10 mouse cellular contexts compared by ENCODE assay signal in genomic region chr12:37183689-37184088, GRCm38 (mm10). TPM values are rescaled to one million over a fixed set of nuclear protein-coding genes. Genes with fewer than 3 reads are reported as not detected.
DNase-seq lines count a peak whose midpoint lies in the region; ATAC-seq lines count a peak whose summit lies in the region.
"Had no signal": no experiment of that assay in that cellular context is flagged by ENCODE, and none has a peak within 500 bp of the region (broad histone marks: within the 10 kb centered on the region; RNA-seq: fewer than 3 reads in every experiment).

No protein-coding gene starts in this region.

- no peak overlapping the region for H3K9ac ChIP-seq in midbrain, embryonic 14.5 days (replicated peaks; ENCODE audit: low read length)
- H3K9ac ChIP-seq in midbrain, embryonic 16.5 days (ENCODE audit: low read depth, low read length) = no peak overlapping the region
- H3K9ac ChIP-seq: embryonic facial prominence, embryonic 13.5 days had no signal

- no peak overlapping the region for H3K27ac ChIP-seq in midbrain, embryonic 14.5 days (replicated peaks; ENCODE audit: low read depth, low read length)
- H3K27ac ChIP-seq in midbrain, embryonic 16.5 days (ENCODE audit: low read length) = no peak overlapping the region
- H3K27ac ChIP-seq: embryonic facial prominence, embryonic 13.5 days had no signal

- peak; percentile 58 to 59 for DNase-seq in cerebellum, postnatal 10 days
- no peak for DNase-seq in cerebellum, adult 11-12 months
- DNase-seq in midbrain, embryonic 14.5 days = peak; percentile 36
- peak; percentile 19 to 44 for DNase-seq in heart, postnatal 14 days
- no peak for DNase-seq in cerebellum, adult 9-10 months
- DNase-seq: right cerebral cortex, postnatal 25 days had no signal

- H3K4me1 ChIP-seq in midbrain, embryonic 14.5 days (ENCODE audit: control insufficient read depth, insufficient read depth, low read length) = no peaks in the 10 kb centered on the region
- H3K4me1 ChIP-seq in midbrain, embryonic 16.5 days (ENCODE audit: control insufficient read depth, insufficient read depth, low read length) = no peaks in the 10 kb centered on the region
- H3K4me1 ChIP-seq: embryonic facial prominence, embryonic 13.5 days had no signal

- no peak overlapping the region for H3K4me2 ChIP-seq in midbrain, embryonic 14.5 days (ENCODE audit: low read length)
- H3K4me2 ChIP-seq in midbrain, embryonic 16.5 days (ENCODE audit: low read length) = no peak overlapping the region
- H3K4me2 ChIP-seq: embryonic facial prominence, embryonic 13.5 days had no signal

- intact Hi-C loops in heart, postnatal 14 days (cut with DNase I) = loop anchor here (2.0 kb wide), 1 partner anchor 469 kb away; no protein-coding TSS in a partner anchor

- H3K9me3 ChIP-seq in midbrain, embryonic 14.5 days (ENCODE audit: control insufficient read depth, low read length) = no peaks in the 10 kb centered on the region
- H3K9me3 ChIP-seq in midbrain, embryonic 16.5 days (replicated peaks; ENCODE audit: control insufficient read depth, low read length, poor library complexity, severe bottlenecking) = no peaks in the 10 kb centered on the region
- H3K9me3 ChIP-seq: embryonic facial prominence, embryonic 13.5 days had no signal

- no peak overlapping the region for H3K4me3 ChIP-seq in midbrain, embryonic 14.5 days (replicated peaks; ENCODE audit: low read depth, low read length)
- no peak overlapping the region for H3K4me3 ChIP-seq in midbrain, embryonic 16.5 days (ENCODE audit: low read depth, low read length)
- H3K4me3 ChIP-seq: embryonic facial prominence, embryonic 13.5 days had no signal

- no peaks in the 10 kb centered on the region for H3K27me3 ChIP-seq in midbrain, embryonic 14.5 days (ENCODE audit: control insufficient read depth, insufficient read depth, low read length)
- no peaks in the 10 kb centered on the region for H3K27me3 ChIP-seq in midbrain, embryonic 16.5 days (ENCODE audit: control insufficient read depth, insufficient read depth, low read depth, low read length)
- H3K27me3 ChIP-seq: embryonic facial prominence, embryonic 13.5 days had no signal

- no peaks in the 10 kb centered on the region for H3K36me3 ChIP-seq in midbrain, embryonic 14.5 days (ENCODE audit: control insufficient read depth, insufficient read depth, low read length)
- H3K36me3 ChIP-seq in midbrain, embryonic 16.5 days (ENCODE audit: control insufficient read depth, insufficient read depth, low read length) = no peaks in the 10 kb centered on the region
- H3K36me3 ChIP-seq: embryonic facial prominence, embryonic 13.5 days had no signal

- ATAC-seq in midbrain, embryonic 14.5 days (ENCODE audit: low FRiP score, low TSS enrichment) = no peak
- no peak for ATAC-seq in midbrain, embryonic 16.5 days
- 0 out of 2 replicates have a peak, but pooled peaks have one; percentile 55 for ATAC-seq in megakaryocyte progenitor cell, adult 5-6 weeks (replicated peaks; ENCODE audit: poor library complexity)
- no peak for ATAC-seq in megakaryocyte, adult 5-6 weeks (ENCODE audit: poor library complexity, severe bottlenecking)

RNA-seq across cellular contexts. Expression of gene Agmo, which starts 57.8 kb away (rescaled TPM):
- 0.47 and 0.63 TPM in 2 replicates for polyA plus RNA-seq in midbrain, embryonic 14.5 days (2014; fragmentation: Nextera tagmentation; extraction: Ambion mirVana)
- 0.63 and 0.79 TPM in 2 replicates for polyA plus RNA-seq in midbrain, embryonic 16.5 days (2015; fragmentation: Nextera tagmentation; extraction: Ambion mirVana)
- total RNA-seq in heart, postnatal 14 days (2021) = 1 to 10 TPM; 1.4 TPM
- total RNA-seq in megakaryocyte progenitor cell, adult 5-6 weeks (2015) = 0.15 and 0.52 TPM in 2 replicates
- total RNA-seq in megakaryocyte progenitor cell, adult 5-6 weeks (2017) = 2.0 TPM in 1 of 2 replicates, not detected in the other
- 0.87 and 1.1 TPM in 2 replicates for total RNA-seq in megakaryocyte, adult 5-6 weeks (2015)
- 0.12 and 0.37 TPM in 2 replicates for total RNA-seq in megakaryocyte, adult 5-6 weeks (2017)

Comparison
In these comparisons a context has a peak if more than half of its experiments do, and no peak if none do; other contexts are left out.
1. DNase-seq: peak in cerebellum, postnatal 10 days (2 of 2), midbrain, embryonic 14.5 days (single experiment) and heart, postnatal 14 days (2 of 2); none in cerebellum, adult 11-12 months (single experiment) and cerebellum, adult 9-10 months (single experiment).